Mouse (Mus musculus): ENCODE measurements around the gene Dnase1l3. TPM values are rescaled to one million over a fixed set of nuclear protein-coding genes. Genes with fewer than 3 reads are reported as not detected.

Dnase1l3 gene
- polyA plus RNA-seq, 1 experiment from 2014 or later = 0.07 TPM

- no peak for DNase-seq (ENCODE audit: low spot score)
- H3K4me1 ChIP-seq (replicated peaks) = peaks cover 8% of the 10 kb centered on the region; the same call in 1 of the 2 replicates
- no peaks in the 10 kb centered on the region for H3K9me3 ChIP-seq
- WGBS = 93% methylated on average over 19 of the region's 19 CpGs
- H3K4me3 ChIP-seq = no peak overlapping the region
- H3K27ac ChIP-seq = no peak overlapping the region
- peaks cover 56% of the 10 kb centered on the region for H3K36me3 ChIP-seq
- no peaks in the 10 kb centered on the region for H3K27me3 ChIP-seq (ENCODE audit: insufficient read depth, poor library complexity, severe bottlenecking)
These were observed 55.3 kb downstream of the Dnase1l3 start for GRCm38 (mm10) chr14:7938809-7939784.

GRCm38 (mm10) chr14:7937052-7937630 is 57.2 kb downstream of the Dnase1l3 start:
- H3K36me3 ChIP-seq = peaks cover 57% of the 10 kb centered on the region
- no peaks in the 10 kb centered on the region for H3K27me3 ChIP-seq (ENCODE audit: insufficient read depth, poor library complexity, severe bottlenecking)
- DNase-seq (ENCODE audit: low spot score) = peak; percentile 30
- H3K4me1 ChIP-seq (replicated peaks) = peaks cover 8% of the 10 kb centered on the region; the same call in 1 of the 2 replicates
- peak overlapping the region; percentile 12; the same call in 1 of the 2 replicates for H3K4me3 ChIP-seq
- H3K27ac ChIP-seq = no peak overlapping the region
- H3K9me3 ChIP-seq = no peaks in the 10 kb centered on the region
- WGBS = 20% methylated on average over 17 of the region's 17 CpGs

GRCm38 (mm10) chr14:7934166-7934565 is 60.2 kb downstream of the Dnase1l3 start:
- no peak for DNase-seq (ENCODE audit: low spot score)
- H3K4me3 ChIP-seq = no peak overlapping the region
- no peaks in the 10 kb centered on the region for H3K9me3 ChIP-seq
- H3K27me3 ChIP-seq (ENCODE audit: insufficient read depth, poor library complexity, severe bottlenecking) = no peaks in the 10 kb centered on the region
- 89% methylated on average over 7 of the region's 7 CpGs for WGBS
- peaks cover 65% of the 10 kb centered on the region for H3K36me3 ChIP-seq
- H3K27ac ChIP-seq = no peak overlapping the region
- peaks cover 8% of the 10 kb centered on the region; the same call in 1 of the 2 replicates for H3K4me1 ChIP-seq (replicated peaks)

- peaks cover 4% of the 10 kb centered on the region; the same call in 1 of the 2 replicates for H3K4me1 ChIP-seq (replicated peaks)
- no peaks in the 10 kb centered on the region for H3K9me3 ChIP-seq
- no peak overlapping the region for H3K4me3 ChIP-seq
- whole genome bisulfite sequencing = 95% methylated on average over 4 of the region's 4 CpGs
- no peaks in the 10 kb centered on the region for H3K27me3 ChIP-seq (ENCODE audit: insufficient read depth, poor library complexity, severe bottlenecking)
- no peak for DNase-seq (ENCODE audit: low spot score)
- no peak overlapping the region for H3K27ac ChIP-seq
- peaks cover 79% of the 10 kb centered on the region for H3K36me3 ChIP-seq
These were observed 62.2 kb downstream of the Dnase1l3 start for GRCm38 (mm10) chr14:7932151-7932550.

DNA sequence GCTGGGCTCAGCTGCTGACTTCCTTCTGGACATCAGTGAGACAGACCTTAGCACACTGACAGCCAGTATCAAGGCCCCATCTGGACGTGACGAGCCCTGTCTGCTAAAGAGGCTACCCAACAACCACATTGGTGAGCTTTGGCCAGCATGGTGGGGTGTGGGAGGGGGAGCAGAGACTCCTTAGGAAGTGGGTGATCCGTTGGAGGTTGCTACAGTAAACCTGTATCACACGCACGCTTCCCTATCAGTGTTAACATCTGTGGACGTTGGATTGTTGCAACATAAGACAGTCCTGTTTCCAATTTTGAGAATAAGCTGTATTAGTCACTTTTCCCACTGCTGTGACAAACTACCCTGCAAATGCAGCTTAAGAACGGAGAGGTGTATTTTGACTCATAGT is 65.3 kb downstream of the Dnase1l3 start:
- Histone ChIP-seq H3K27ac (no peak overlapping the region), H3K36me3 (peaks cover 91% of the 10 kb centered on the region), H3K4me1 (replicated peaks) (no peaks in the 10 kb centered on the region), H3K4me3 (no peak overlapping the region), H3K9me3 (no peaks in the 10 kb centered on the region), H3K27me3 (ENCODE audit: insufficient read depth, poor library complexity, severe bottlenecking) (no peaks in the 10 kb centered on the region)
- 89% methylated on average over 7 of the region's 7 CpGs for WGBS
- DNase-seq (ENCODE audit: low spot score) = no peak

- WGBS = 85% methylated on average over 1 of the region's 1 CpGs
- no peak for DNase-seq (ENCODE audit: low spot score)
- Histone ChIP-seq H3K36me3 (peaks cover 91% of the 10 kb centered on the region), H3K27ac (no peak overlapping the region), H3K4me1 (replicated peaks) (no peaks in the 10 kb centered on the region), H3K4me3 (no peak overlapping the region), H3K27me3 (ENCODE audit: insufficient read depth, poor library complexity, severe bottlenecking) (no peaks in the 10 kb centered on the region), H3K9me3 (no peaks in the 10 kb centered on the region)
These were observed 66.0 kb downstream of the Dnase1l3 start for GRCm38 (mm10) chr14:7928362-7928761.

DNA sequence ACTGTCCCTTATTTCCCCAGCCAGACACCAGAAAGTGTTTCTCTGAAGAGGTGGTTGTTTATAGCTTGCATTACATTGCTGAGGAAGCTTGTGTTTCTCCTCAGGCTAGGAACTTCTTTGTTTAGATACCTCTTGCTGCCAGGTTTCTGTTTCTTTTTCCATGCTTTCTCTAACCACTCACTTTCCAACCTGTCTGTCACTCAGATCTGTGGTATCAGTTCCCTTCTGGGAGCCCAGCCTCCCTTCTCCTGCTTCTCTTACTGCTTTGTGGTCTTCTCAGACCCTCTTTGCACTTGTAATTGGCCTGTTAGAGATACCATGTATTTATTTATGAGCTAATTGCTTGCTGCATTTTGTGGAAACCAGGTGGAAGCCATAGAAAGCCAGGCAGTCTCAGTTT is 70.7 kb downstream of the Dnase1l3 start:
- no peak for DNase-seq (ENCODE audit: low spot score)
- H3K36me3 ChIP-seq = peaks cover 84% of the 10 kb centered on the region

GRCm38 (mm10) chr14:7921459-7921858 is 72.9 kb downstream of the Dnase1l3 start:
- Histone ChIP-seq H3K36me3 (peaks cover 90% of the 10 kb centered on the region), H3K27me3 (ENCODE audit: insufficient read depth, poor library complexity, severe bottlenecking) (no peaks in the 10 kb centered on the region), H3K27ac (no peak overlapping the region), H3K4me1 (replicated peaks) (no peaks in the 10 kb centered on the region), H3K9me3 (no peaks in the 10 kb centered on the region), H3K4me3 (no peak overlapping the region)
- WGBS = 88% methylated on average over 5 of the region's 5 CpGs
- DNase-seq (ENCODE audit: low spot score) = no peak

More for the DNA sequence above, 70.7 kb downstream of the Dnase1l3 start:
- H3K27me3 ChIP-seq (ENCODE audit: insufficient read depth, poor library complexity, severe bottlenecking) = no peaks in the 10 kb centered on the region
- H3K4me1 ChIP-seq (replicated peaks) = no peaks in the 10 kb centered on the region
- H3K4me3 ChIP-seq = no peak overlapping the region
- no peak overlapping the region for H3K27ac ChIP-seq
- H3K9me3 ChIP-seq = no peaks in the 10 kb centered on the region

DNA sequence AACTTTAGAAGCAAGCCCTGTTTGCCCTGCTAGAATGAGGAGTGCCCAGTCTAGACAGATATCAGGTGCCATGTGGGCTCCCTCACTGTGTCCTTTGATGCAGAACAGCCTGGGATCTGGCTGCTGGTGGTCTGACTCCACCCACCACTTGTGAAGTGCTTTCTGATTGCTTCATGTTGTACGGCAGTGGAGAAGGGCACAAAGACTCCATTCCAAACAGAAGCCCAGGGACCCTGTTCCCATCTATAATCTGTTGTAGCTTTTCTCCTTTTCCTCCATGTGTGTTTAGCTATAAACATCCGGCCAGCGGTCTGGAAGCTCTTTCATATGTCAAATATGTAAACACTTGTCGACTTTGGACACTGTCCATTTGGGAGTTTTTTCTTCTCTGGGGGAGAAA is 74.5 kb downstream of the Dnase1l3 start:
- Histone ChIP-seq H3K4me1 (replicated peaks) (no peaks in the 10 kb centered on the region), H3K27ac (no peak overlapping the region)
- WGBS = 80% methylated on average over 4 of the region's 4 CpGs

GRCm38 (mm10) chr14:7919309-7919708 is 75.1 kb downstream of the Dnase1l3 start:
- DNase-seq (ENCODE audit: low spot score) = no peak
- Histone ChIP-seq H3K4me3 (no peak overlapping the region), H3K36me3 (peaks cover 91% of the 10 kb centered on the region), H3K9me3 (no peaks in the 10 kb centered on the region), H3K27me3 (ENCODE audit: insufficient read depth, poor library complexity, severe bottlenecking) (no peaks in the 10 kb centered on the region), H3K4me1 (replicated peaks) (peaks cover 1% of the 10 kb centered on the region; the same call in 1 of the 2 replicates), H3K27ac (no peak overlapping the region)
- WGBS = 94% methylated on average over 5 of the region's 5 CpGs

More for the DNA sequence above, 74.5 kb downstream of the Dnase1l3 start:
- Histone ChIP-seq H3K4me3 (no peak overlapping the region), H3K27me3 (ENCODE audit: insufficient read depth, poor library complexity, severe bottlenecking) (no peaks in the 10 kb centered on the region), H3K36me3 (peaks cover 89% of the 10 kb centered on the region), H3K9me3 (no peaks in the 10 kb centered on the region)
- no peak for DNase-seq (ENCODE audit: low spot score)

- H3K9me3 ChIP-seq = no peaks in the 10 kb centered on the region
- no peaks in the 10 kb centered on the region for H3K27me3 ChIP-seq (ENCODE audit: insufficient read depth, poor library complexity, severe bottlenecking)
- WGBS = 90% methylated on average over 6 of the region's 6 CpGs
- DNase-seq (ENCODE audit: low spot score) = no peak
- no peak overlapping the region for H3K27ac ChIP-seq
- H3K4me1 ChIP-seq (replicated peaks) = peaks cover 8% of the 10 kb centered on the region; the same call in 1 of the 2 replicates
- no peak overlapping the region for H3K4me3 ChIP-seq
- peaks cover 83% of the 10 kb centered on the region for H3K36me3 ChIP-seq
These were observed 76.0 kb downstream of the Dnase1l3 start for GRCm38 (mm10) chr14:7918150-7918991.

Measured in hindbrain, embryonic 10.5 days (tissue).